Comparison of ENCODE assay signal across 7 mouse cellular contexts in the genomic region with DNA sequence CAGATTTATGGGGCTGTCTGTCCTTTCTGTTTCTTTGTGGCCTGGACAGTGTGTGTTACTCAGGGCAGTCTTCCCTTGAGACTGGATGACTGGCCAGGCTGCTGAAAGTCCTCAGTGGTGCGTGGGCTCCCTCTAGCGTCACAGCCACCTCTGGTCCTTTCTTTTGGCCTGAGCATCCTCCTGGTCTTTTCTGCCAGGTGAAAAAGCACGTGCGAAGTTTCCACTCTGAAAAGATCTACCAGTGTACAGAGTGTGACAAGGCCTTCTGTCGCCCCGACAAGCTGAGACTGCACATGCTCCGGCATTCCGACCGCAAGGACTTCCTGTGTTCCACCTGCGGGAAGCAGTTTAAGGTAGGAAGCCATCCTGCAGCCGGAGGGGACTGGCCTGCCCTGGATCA. TPM values are rescaled to one million over a fixed set of nuclear protein-coding genes. Genes with fewer than 3 reads are reported as not detected.
DNase-seq lines count a peak whose midpoint lies in the region; ATAC-seq lines count a peak whose summit lies in the region.

No protein-coding gene starts in this region.

- ATAC-seq in intestine, embryonic 14.5 days (replicated peaks; ENCODE audit: low FRiP score, low TSS enrichment, low read depth): peak; percentile 32; the same call in 1 of the 2 replicates
- peak; percentile 82 for ATAC-seq in midbrain, embryonic 13.5 days

- 68% methylated on average over 11 of the region's 11 CpGs for WGBS in intestine, embryonic 14.5 days
- 73% methylated on average over 11 of the region's 11 CpGs for WGBS in midbrain, embryonic 13.5 days

- H3K9me3 ChIP-seq in intestine, embryonic 14.5 days (ENCODE audit: control insufficient read depth, low read length): no peaks in the 10 kb centered on the region
- no peaks in the 10 kb centered on the region for H3K9me3 ChIP-seq in midbrain, embryonic 13.5 days

- H3K9ac ChIP-seq in intestine, embryonic 14.5 days (ENCODE audit: low read length): no peak overlapping the region
- no peak overlapping the region for H3K9ac ChIP-seq in midbrain, embryonic 13.5 days (replicated peaks)

- peak; percentile 74 for DNase-seq in ZHBTc4 (ENCODE audit: low read depth, low spot score)
- DNase-seq in cerebellum, postnatal 10 days: peak; percentile 93 to 94
- DNase-seq in gastrocnemius, adult 18-20 months (ENCODE audit: low spot score): peak; percentile 67
- peak; percentile 85 for DNase-seq in intestine, embryonic 14.5 days (ENCODE audit: low spot score)
- peak; percentile 32 to 42 for DNase-seq in left cerebral cortex, adult 8-10 months (ENCODE audit: low spot score in 2 of 2)
- peak; percentile 51 for DNase-seq in skeletal muscle tissue, adult 2 months (ENCODE audit: low read depth, low spot score)

- H3K4me3 ChIP-seq in intestine, embryonic 14.5 days (ENCODE audit: low read depth, low read length): no peak overlapping the region
- no peak overlapping the region for H3K4me3 ChIP-seq in midbrain, embryonic 13.5 days (replicated peaks)

- no peaks in the 10 kb centered on the region for H3K27me3 ChIP-seq in intestine, embryonic 14.5 days (replicated peaks; ENCODE audit: control insufficient read depth, insufficient read depth, low read length)
- H3K27me3 ChIP-seq in midbrain, embryonic 13.5 days: no peaks in the 10 kb centered on the region

- H3K36me3 ChIP-seq in intestine, embryonic 14.5 days (ENCODE audit: control insufficient read depth, insufficient read depth, low read length): peaks cover 10% of the 10 kb centered on the region; the same call in 1 of the 2 replicates
- peaks cover 25% of the 10 kb centered on the region for H3K36me3 ChIP-seq in midbrain, embryonic 13.5 days

- H3K27ac ChIP-seq in intestine, embryonic 14.5 days (ENCODE audit: low read depth): no peak overlapping the region
- no peak overlapping the region for H3K27ac ChIP-seq in midbrain, embryonic 13.5 days

- H3K4me2 ChIP-seq in intestine, embryonic 14.5 days (ENCODE audit: low read length): no peak overlapping the region
- H3K4me2 ChIP-seq in midbrain, embryonic 13.5 days (replicated peaks): no peak overlapping the region

- H3K4me1 ChIP-seq in intestine, embryonic 14.5 days (replicated peaks; ENCODE audit: control insufficient read depth, insufficient read depth, low read length): no peaks in the 10 kb centered on the region
- H3K4me1 ChIP-seq in midbrain, embryonic 13.5 days (replicated peaks): peaks cover 7% of the 10 kb centered on the region

RNA-seq across cellular contexts. Expression of gene Nfrkb, which starts 37.1 kb away (rescaled TPM):
- 1 to 10 TPM; 8.6 to 8.7 TPM for total RNA-seq in gastrocnemius, adult 18-20 months (2021)
- polyA plus RNA-seq in intestine, embryonic 14.5 days (2014; fragmentation: Nextera tagmentation; extraction: Ambion mirVana): 27.5 and 30.6 TPM in 2 replicates
- total RNA-seq in left cerebral cortex, adult 8-10 months (2022): 10 to 100 TPM; 27.6 to 30.4 (median 29.2) TPM
- polyA plus RNA-seq in midbrain, embryonic 13.5 days (2015; fragmentation: Nextera tagmentation; extraction: Ambion mirVana): 30.2 and 32.1 TPM in 2 replicates

Comparison
In these comparisons a context has a peak if more than half of its experiments do, and no peak if none do; other contexts are left out.
1. DNase-seq: peak in every context shown above with its lines; median percentile 94 in cerebellum, postnatal 10 days; 85 in intestine, embryonic 14.5 days; 74 in ZHBTc4; 67 in gastrocnemius, adult 18-20 months; 51 in skeletal muscle tissue, adult 2 months; 37 in left cerebral cortex, adult 8-10 months.